Mouse (Mus musculus) kidney, postnatal 25 days (tissue): ENCODE measurements around the gene Sardh.

Experiments
- DNase-seq, 2 experiments: peaks; one replicate each; pipeline ENCODE4 v3.0.0; 2021; ENCODE audit warnings: mixed read lengths in 2 of 2

Gene Sardh

GRCm38 (mm10) chr2:27248211-27248610 lies at the start of gene Sardh:
TSS of gene Sardh (minus strand) at chr2:27248337.
- peak; percentile 80 to 94 for DNase-seq

DNA sequence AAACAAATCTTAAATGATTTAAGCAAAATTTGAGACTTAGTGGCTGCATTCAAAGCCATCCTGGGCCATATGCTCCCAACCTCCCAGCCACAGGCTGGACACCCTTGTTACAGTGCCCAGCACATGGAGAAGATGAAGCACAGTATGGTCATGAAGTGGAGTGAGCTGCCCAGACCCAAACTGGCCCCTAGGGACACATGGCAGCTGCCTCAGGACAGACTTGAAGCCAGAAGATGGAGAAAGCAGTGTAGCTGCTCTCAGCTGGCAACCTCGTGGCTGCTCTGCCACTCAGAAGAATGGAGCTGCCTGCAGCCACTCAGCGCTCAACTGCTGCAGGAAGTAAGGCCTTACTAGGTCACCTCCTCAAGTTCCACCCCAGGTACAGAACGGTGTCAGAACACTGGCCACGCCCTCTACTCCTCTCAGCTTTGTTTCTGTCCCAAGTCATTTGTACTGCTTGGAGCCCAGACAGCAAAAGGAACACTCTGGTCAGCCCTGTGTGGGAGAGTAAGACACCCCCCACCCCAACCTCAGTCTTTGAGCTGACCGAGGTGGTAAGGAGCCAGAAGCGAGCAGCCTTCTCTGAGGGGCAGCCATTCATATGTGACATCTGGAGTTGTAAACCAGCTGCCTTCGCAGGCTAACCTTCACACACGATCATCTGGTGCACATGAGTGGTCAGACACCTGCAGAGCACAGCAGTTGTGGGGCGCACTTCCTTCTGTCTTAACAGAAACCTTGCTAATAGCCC lies 48.7 kb upstream of the Sardh start:
- DNase-seq, result no peak

GRCm38 (mm10) chr2:27294777-27295176 lies 46.6 kb upstream of the Sardh start:
- no peak for DNase-seq

- DNase-seq, result peak; percentile 84 to 91
Measured at GRCm38 (mm10) chr2:27289019-27289418, 40.9 kb upstream of the Sardh start.

GRCm38 (mm10) chr2:27286971-27287710 lies 39.0 kb upstream of the Sardh start:
- DNase-seq, result no peak

DNA sequence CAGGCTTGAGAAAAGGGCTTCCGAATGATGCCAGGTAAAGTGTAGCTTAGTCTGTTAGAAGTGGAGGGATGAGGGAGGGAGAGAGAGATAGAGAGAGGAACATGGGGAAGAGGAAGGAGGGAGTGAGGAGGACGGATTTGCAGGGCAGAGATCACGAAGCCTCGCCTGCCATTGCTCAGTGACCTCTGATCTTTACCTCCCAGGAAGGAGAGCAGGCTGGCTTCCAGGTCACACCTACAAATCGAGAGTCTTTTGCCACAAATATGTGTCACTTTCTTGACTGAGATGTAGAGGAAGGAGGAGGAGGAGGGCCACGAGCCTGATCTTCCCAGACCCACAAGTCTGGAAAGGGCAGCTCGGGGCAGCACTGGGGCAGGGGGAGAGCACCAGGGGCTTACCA lies 36.3 kb upstream of the Sardh start:
- DNase-seq, result peak; percentile 55 to 62

- no peak for DNase-seq
Measured at GRCm38 (mm10) chr2:27281771-27282170, 33.6 kb upstream of the Sardh start.

DNA sequence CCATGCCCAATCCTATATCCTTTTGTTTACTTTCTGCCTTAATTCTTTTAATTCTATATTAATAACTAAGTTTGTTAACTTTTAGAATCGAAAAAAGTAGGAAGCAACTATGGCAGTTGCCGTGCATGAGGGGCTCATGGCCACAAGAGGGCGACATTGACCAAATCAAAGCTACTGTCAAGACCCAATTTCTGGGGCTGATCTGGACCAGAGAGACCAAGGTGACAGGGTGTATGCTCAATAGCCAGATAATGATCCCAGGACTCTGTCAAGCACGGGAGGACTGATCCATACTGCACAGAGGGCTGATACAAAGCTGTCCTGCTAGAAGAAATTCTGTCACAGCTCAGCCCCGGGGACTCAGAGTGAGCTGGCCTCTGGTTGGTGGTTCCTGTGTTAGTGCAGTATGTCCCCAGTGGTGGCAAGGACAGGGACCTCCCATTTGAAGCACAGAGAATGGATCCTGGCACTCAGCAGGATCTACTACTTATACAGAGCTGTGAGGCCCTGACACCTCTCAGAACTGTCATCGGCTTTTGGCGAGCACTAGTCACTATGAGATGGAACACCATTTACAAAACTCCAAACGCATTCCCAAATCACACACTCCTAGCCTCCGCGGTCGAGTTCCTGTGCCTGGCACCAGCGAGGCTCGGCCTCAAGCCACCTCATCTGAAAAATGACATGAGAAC lies 32.9 kb upstream of the Sardh start:
- peak; percentile 73 to 85 for DNase-seq

GRCm38 (mm10) chr2:27278859-27279258 lies 30.7 kb upstream of the Sardh start:
- DNase-seq, result peak in 1 of 2 experiments; percentile 23

DNA sequence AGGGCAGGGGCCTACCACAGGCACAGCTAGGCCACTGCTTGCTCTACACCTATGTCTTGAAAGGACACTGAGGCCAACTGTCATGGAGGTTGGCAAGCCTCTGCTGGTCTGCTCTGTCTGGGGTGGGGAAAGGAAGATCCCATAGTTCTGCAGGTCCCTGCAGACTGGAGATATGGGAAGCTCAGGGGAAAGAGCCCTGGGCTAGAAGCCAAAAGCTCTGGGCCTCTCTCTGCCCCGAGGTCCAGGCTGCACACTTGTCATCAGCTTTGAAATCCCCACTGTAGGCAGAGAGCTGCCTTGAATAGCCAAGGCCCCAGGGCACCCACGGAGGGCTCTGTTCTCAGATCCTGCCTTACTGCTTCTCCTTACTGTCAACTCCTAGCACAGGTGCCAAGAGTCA lies 20.2 kb upstream of the Sardh start:
- DNase-seq, result peak in 1 of 2 experiments; percentile 6

DNA sequence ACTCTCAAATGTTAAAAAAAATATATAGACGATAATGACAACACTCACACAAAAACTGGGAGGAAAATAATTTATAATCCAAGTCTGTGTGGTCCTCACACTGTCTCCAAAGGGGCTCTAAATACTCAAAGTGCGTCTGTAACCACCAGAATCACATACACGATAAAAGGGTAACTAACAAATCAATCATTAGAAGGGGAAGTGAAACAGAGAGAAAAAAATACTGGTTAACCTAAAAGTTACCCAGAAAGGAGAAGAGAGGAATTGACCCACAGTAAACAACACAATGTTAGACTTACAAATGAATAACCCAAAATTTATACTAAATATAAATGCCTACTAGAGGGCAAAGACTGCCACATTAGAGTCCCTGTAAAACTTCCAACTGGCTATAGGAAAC lies 17.7 kb upstream of the Sardh start:
- DNase-seq, result no peak

GRCm38 (mm10) chr2:27262984-27263383 lies 14.8 kb upstream of the Sardh start:
- peak; percentile 51 to 79 for DNase-seq

- DNase-seq, result peak in 1 of 2 experiments; percentile 21
Measured at GRCm38 (mm10) chr2:27251434-27251833, 3.3 kb upstream of the Sardh start.

GRCm38 (mm10) chr2:27247487-27247863 lies 662 bp downstream of the Sardh start:
- no peak for DNase-seq

- DNase-seq, result peak; percentile 96 to 98
Measured at GRCm38 (mm10) chr2:27246712-27247486, 1.2 kb downstream of the Sardh start.

- peak in 1 of 2 experiments; percentile 43 for DNase-seq
Measured at GRCm38 (mm10) chr2:27245947-27246346, 2.2 kb downstream of the Sardh start.

GRCm38 (mm10) chr2:27237342-27237741 lies 10.8 kb downstream of the Sardh start:
- peak; percentile 72 to 73 for DNase-seq

GRCm38 (mm10) chr2:27235729-27236128 lies 12.4 kb downstream of the Sardh start:
- peak; percentile 57 to 72 for DNase-seq

DNA sequence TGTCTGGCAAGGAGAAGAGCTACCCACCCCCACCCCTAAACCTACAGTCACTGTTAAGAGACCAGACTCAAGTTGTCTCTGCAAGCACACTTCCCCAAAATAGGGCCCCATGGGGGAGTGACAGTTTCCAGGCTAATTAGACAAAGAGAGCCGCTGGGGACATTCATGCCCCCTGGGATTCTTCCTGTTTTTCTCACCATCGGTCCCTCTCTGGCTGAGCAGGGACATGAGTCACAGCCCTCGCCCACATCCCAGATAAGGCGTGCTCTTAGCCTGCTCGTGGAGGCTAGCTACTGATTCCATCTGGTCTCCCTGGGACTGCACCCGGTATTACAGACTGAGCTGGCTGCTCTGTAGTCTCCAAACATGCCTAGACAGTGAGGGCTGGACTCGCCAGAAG lies 15.8 kb downstream of the Sardh start:
- DNase-seq, result peak in 1 of 2 experiments; percentile 48

DNA sequence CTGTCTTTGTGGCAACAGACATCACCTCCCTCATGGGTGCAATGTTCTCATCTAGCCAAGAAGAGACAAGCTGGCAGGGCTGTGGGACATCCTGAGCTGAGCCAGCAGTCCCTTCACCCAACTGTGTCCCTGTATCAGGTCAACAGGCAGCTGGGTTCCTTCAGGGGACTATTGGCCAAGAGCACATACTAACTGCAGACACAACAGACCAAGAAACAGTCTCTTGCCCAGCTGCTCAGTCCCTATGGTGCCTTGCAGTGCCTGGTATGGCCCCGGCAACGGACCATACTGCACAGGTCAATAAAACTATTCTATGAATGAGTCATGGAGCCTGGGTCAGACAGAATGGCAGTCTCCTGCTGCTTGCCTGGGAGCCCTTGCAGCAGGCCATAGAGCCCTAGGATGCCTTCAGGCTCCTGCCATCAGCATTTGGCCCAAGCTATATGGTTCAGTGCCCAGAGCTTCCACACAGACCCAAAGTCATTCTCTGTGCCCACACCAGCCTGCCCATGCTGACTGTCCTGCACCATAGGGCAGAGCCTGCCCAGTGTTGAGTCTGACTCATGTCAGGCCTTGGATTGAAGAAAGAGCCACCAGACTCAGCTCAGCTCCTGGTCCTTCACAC lies 18.5 kb downstream of the Sardh start:
- DNase-seq, result no peak

- DNase-seq, result no peak
Measured at GRCm38 (mm10) chr2:27228809-27229480, 19.2 kb downstream of the Sardh start.

- DNase-seq, result no peak
Measured at GRCm38 (mm10) chr2:27226572-27226971, 21.6 kb downstream of the Sardh start.
